Mouse (Mus musculus) left cerebral cortex, adult 11 months (tissue): Measurements from ENCODE around the gene Asic3.
A peak's percentile ranks its signal among the peaks of the same experiment; 100 is the strongest.
"Not testable (repeated sequence)": the region's sequence is repeated elsewhere in the genome, so short reads cannot be mapped to it uniquely, and the experiment has no call there.

Source experiments
- DNase-seq: peaks from one replicate; pipeline ENCODE4 v3.0.0; 2022; ENCODE audit warnings: low spot score

Asic3 gene

DNA sequence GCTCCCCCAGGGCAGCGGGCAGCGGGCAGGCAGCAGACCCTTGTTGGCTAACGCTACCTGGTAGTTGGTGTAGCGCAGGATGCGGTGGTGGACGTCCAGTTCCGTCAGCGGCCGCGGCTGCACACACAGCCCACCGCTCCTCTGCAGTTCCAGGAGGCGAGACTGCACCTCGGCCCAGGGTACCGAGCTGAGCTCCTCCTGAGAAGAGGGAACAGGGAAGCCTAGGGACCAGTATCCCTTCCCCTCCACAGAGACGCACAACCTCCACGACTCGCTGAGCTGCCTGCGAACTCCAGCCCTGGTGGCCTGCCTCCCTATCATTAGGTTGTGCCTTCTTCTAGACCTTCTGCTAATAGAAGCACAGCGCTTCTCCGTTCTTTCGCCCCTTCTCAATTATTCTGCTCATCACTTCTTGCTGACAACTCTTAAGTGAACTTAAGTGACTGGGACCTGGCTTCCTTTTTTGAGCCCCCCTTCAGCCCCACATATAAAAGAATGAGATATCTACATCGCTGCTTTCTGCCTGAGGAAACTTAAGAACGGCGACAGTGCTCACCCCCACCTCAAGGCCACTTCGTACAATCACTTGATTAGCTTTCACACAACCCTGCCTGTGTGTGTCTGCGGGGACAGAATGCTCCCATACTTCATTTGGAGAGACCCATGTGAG lies 24.8 kb upstream of the Asic3 start:
- DNase-seq: no peak

GRCm38 (mm10) chr5:24389011-24389657 lies 24.1 kb upstream of the Asic3 start:
- DNase-seq: no peak

- no peak for DNase-seq
These were observed 23.6 kb upstream of the Asic3 start for GRCm38 (mm10) chr5:24389658-24390020.

- DNase-seq: no peak
These were observed 21.3 kb upstream of the Asic3 start, which contains the start of gene Atg9b for GRCm38 (mm10) chr5:24391864-24392263. Gene Atg9b, minus strand, starts transcription at chr5:24392143.

DNA sequence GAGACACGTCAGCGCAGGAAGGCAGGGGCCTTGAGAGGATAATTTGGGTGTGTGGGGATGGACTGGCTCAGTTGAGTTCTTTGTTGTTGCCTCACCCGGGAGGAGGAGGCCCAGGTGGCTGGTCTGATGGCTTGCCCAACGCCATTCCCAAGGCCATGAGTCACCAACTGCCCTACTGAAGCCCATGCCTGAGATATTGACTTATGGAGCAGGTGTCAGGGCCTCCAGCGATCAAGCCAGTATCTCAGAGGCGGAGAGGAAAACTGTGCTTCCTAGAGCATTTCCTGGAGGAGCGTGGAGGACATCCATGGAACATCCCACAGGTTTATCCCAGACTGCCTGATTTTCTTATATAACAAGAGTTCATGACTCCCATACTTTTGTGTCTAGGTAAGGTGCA lies 20.5 kb upstream of the Asic3 start:
- no peak for DNase-seq

GRCm38 (mm10) chr5:24393392-24393997 lies 19.7 kb upstream of the Asic3 start, which contains the start of gene Abcb8:
Gene Abcb8, plus strand, starts transcription at chr5:24393663.
- DNase-seq: peak; percentile 79

DNA sequence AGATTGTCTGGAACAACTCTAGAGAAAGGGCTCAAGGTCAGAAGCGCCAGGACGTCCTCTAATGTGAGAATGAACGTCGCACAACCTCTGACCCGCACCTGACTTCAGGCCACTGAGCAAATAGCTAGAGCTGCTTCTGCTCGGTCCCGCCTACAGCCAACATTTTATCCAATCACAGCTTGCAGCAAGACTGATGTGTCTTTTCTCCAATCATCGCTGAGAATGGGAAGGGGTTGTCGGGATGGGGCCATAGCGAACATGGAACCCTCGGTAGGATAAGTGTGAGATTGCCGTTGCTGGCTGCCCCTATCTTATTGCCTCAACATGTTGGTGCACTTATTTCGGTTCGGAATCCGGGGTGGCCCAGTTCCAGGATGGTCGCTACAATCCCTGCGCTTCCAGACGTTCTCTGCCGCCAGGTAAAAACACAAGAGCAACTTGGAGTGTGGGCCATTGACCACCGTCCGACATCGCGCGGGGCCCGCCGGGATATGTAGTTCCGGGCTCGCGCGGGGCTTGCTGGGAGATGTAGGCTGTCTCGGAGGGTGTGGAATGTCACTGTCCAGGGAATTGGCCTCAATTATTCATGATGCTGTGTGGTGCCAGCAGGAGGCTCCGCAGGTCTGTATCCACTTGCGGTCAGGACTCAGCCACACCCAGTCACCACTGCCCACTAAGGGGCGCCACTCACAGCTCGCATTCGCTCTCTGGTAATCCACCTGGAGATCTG lies 18.9 kb upstream of the Asic3 start:
- DNase-seq: peak; percentile 96

- DNase-seq: not testable (repeated sequence)
These were observed 16.9 kb upstream of the Asic3 start for GRCm38 (mm10) chr5:24396254-24396653.

DNA sequence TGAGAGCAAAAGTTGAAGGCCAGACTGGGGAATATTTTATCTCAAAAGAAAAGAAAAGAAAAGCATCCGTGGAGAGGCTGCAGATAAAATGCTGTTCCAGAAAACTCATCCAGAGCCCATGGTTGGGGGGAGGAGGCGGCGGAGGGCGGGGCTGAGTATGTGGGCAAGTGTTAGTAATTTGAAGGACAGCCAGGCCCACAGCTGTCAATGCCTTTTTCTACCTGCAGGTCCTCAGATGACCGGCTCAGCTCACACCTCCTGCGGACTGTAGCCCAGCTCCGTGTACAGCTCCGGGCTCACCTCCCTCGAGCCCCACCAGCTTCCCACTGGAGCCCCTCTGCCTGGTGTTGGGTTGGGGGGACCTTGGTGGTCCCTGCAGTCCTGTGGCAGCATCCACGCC lies 13.5 kb upstream of the Asic3 start:
- DNase-seq: no peak

DNA sequence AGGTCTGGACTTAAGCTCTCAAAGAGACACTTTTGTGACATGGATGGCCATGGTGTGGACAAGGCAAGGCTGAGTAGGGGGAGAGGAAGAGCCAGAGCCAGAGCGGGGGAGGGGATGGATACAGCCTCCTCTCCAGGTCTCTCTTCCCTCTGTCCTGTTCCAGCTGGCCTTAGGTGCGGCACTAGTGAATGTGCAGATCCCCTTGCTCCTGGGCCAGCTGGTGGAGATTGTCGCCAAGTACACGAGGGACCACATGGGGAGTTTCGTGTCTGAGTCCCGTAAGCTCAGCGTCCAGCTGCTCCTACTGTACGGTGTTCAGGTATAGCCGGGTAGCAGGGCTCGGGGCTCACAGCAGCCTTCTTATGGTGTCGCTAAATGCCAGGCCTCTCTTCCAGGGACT lies 12.8 kb upstream of the Asic3 start:
- no peak for DNase-seq

- DNase-seq: no peak
These were observed 12.1 kb upstream of the Asic3 start for GRCm38 (mm10) chr5:24400911-24401605.

GRCm38 (mm10) chr5:24401969-24402368 lies 11.2 kb upstream of the Asic3 start:
- DNase-seq: no peak

DNA sequence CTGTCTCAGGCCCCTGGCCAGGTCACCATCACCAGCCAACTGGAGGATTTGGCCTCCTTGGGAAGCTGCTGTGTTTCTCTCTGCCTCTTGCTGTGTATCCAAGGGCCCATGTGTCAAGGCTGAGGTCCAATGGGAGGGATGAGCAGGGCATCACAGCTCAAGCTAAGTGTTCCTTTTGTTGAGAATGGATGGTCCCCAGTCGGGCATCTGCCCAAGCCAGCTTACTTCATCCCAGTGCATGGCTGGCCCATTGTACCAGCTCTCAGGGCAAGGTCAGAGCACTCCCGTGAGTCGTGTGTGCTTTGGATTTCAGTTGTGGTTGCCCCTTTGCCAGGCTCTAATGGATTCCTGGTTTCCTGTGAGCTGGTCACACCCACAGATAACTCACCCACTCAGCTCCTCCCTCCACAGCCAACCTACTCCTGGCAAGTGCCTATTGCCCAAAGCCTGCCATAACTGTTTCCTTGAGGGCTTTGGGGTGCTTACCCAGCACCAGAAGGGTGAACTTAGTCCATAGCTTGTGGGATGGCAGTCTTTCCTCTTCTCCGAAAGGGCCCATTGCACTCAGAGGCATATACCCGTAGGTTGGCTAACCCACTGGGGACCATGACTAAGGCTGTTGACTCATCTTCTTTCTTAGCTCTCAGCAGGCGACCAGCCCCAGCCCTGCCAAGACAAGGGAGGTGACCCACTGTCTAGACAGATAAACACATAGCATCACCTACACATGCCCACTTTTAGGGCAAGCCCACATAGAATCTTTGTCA lies 8.4 kb upstream of the Asic3 start:
- no peak for DNase-seq

DNA sequence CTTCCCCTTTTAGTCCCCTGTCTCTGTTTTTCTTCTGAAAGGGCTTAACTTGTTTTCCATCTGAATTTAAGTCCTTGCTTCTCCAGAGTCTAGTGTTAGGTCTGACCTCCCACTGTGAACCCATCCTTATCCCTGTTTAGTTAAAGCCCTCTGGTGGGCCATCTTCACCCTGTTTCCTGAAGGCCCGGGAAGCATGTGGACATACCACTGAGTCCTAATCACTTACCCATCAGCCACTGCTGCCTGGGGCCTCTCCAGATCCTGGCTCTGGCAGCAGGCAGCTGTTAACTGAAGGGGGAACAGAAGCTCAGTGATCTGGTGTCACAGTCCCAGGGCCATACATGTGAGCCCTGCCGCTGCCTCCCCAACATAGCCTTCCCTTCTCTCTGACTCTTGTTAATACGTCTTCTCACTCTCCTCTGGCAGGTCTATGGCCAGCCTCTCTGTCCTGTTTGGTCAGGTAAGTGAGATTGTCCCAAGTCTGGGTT lies 7.8 kb upstream of the Asic3 start:
- no peak for DNase-seq

- no peak for DNase-seq
These were observed 4.5 kb upstream of the Asic3 start for GRCm38 (mm10) chr5:24408651-24409050.

- DNase-seq: no peak
These were observed 3.7 kb upstream of the Asic3 start for GRCm38 (mm10) chr5:24409466-24409865.

DNA sequence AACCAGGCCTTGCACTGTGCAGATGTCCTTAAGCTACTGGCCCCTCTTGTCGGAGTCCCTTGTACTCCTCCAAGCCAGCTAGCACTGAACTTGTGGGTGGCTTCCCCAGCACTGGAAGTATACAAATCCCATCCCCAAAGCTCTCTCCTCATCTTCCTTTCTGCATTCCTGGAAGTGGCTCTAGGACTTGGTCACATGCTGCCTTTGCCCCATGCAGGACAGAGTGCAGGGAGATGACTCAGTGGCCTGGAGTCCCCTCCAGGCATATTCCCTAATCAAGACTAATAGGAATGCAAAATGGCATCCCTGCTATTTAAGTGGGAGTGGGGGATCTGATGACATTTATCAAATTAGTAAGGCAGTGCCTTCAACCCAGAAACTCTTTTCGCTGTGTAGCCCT lies 1.1 kb upstream of the Asic3 start:
- DNase-seq: no peak

DNA sequence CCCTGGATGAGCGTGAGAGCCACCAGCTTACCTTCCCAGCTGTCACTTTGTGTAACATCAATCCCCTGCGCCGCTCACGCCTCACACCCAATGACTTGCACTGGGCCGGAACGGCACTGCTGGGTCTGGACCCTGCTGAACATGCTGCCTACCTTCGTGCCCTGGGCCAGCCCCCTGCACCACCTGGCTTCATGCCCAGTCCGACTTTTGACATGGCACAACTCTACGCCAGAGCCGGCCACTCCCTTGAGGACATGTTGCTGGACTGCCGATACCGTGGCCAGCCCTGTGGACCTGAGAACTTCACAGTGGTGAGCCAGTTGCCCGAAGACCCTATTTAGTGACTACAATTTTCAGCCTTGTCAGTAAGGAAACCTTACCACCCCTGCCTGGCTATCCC lies 746 bp downstream of the Asic3 start:
- DNase-seq: no peak

DNA sequence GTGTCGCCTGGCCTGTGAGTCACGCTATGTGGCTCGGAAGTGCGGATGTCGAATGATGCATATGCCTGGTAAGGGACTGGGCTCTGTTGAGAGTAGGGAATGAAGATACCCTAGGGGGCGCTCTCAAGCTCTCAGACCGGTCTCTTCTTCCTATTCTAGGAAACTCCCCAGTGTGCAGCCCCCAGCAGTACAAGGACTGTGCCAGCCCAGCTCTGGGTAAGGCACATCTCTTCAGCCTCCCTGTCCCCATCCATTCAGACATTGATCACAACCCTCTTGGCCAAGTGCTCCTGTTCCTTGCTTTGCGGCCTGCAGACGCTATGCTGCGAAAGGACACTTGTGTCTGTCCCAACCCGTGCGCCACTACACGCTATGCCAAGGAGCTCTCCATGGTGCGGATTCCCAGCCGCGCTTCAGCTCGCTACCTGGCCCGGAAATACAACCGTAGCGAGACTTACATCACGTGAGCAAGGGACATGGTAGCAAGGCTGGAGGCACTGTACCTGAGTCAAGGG lies 3.1 kb downstream of the Asic3 start:
- peak; percentile 69 for DNase-seq

- no peak for DNase-seq
These were observed 4.4 kb downstream of the Asic3 start for GRCm38 (mm10) chr5:24417587-24417986.

DNA sequence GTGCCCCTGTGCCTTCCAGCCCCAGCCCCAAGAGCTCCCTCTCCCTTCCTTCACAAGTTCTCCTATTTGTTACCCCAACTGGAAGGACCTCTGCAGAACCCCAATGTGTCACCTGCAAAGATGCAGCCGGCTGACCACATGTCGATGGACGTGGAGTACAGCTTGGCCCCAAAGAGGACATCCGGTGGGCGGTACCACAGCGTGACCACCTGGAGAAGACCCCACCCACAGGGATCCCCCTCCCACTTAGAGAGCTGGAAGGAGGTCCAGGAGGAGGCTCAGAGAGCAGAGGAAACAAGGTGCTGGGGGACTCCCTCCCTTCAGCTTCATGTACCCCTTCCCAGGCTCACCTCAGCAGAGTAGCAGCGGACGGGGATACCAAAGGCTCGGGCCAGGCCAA lies 7.2 kb downstream of the Asic3 start:
- no peak for DNase-seq
